Mouse (Mus musculus) E14TG2a.4 (cell line): ENCODE measurements around the gene Haao.

ENCODE experiments used
- CTCF ChIP-seq: conservative IDR thresholded peaks from 2 replicates; pipeline ENCODE4 v1.5.1; 2014; ENCODE audit warnings: low read length
- POU5F1 ChIP-seq: IDR thresholded peaks from 2 replicates; pipeline ENCODE4 v1.6.1; 2014; ENCODE audit warnings: low read length, borderline replicate concordance

GRCm38 (mm10) chr17:83890373-83890696 is 42.6 kb upstream of the Haao start:
- TF ChIP-seq CTCF (no peak), POU5F1 (no peak)
